Mouse (Mus musculus) cerebellum, adult 2 months (tissue): ENCODE measurements at regions not wholly inside any gene's neighbourhood (a gene's known extent, or its start where the extent isn't known, plus 50 kb on each side); places are given as distances from the start of the nearest gene placed in this dataset.

ENCODE experiments used
- DNase-seq, 2 experiments: peaks; one replicate each; pipeline ENCODE4 v3.0.0; 2021
- H3K27ac ChIP-seq: fragments of 200-500 bp; 2 replicates; pipeline ENCODE4 v1.5.1; 2012; ENCODE audit warnings: low read length, control low read depth, inconsistent platforms; ENCODE audit not compliant: insufficient read depth
- H3K27me3 ChIP-seq: fragments of 200-500 bp; 2 replicates; pipeline ENCODE4 v1.6.1; 2012; ENCODE audit warnings: inconsistent platforms, mild to moderate bottlenecking, low read length, moderate library complexity; ENCODE audit not compliant: control insufficient read depth, insufficient read depth
- H3K4me1 ChIP-seq: fragments of 200-500 bp; 2 replicates; pipeline ENCODE4 v1.6.1; 2011; ENCODE audit warnings: low read length; ENCODE audit not compliant: control insufficient read depth, insufficient read depth
- H3K4me3 ChIP-seq: fragments of 200-500 bp; replicated peaks from 2 replicates; pipeline ENCODE3; 2011; ENCODE audit warnings: mild to moderate bottlenecking, low read depth, low read length, control low read depth; ENCODE audit not compliant: insufficient read depth
- CTCF ChIP-seq: fragments of 200-500 bp; IDR thresholded peaks from 2 replicates; pipeline ENCODE4 v1.5.1; 2011; ENCODE audit warnings: low read depth, mild to moderate bottlenecking, control low read depth, low read length, moderate library complexity, borderline replicate concordance; ENCODE audit not compliant: insufficient read depth
- POLR2A ChIP-seq: fragments of 200-500 bp; IDR thresholded peaks from 2 replicates; pipeline ENCODE4 v1.6.1; 2011; ENCODE audit warnings: low read length, control low read depth, borderline replicate concordance; ENCODE audit not compliant: insufficient read depth
- WGBS: fragments of 180-500 bp; shearing (Covaris S2); methylation state at CpG from one replicate; pipeline ENCODE4 v1.1.7; 2018; 5-methylcytosine and 5-hydroxymethylcytosine counted together

DNA sequence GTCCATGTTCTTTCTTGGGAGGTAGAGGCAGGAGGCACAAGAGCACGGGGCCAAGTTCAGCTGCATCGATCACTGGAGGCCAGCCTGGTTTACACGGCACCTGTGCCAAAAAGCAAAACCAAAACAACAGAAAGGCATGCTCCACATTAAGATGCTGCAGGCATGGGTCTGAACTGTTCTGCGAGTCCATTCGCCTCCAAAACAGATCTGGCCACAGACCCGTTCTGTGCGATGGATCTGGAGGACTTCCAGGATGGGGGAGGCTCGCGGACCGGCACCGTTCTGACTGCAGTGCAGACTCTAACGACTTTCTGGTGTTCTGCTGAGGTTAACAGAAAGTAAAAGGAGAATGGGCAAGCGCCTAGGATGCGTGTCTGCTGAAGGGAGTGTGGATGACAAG, 52.3 kb downstream of the A230072I06Rik start:
- H3K4me1 ChIP-seq = peaks cover 16% of the 10 kb centered on the region
- TF ChIP-seq CTCF (no peak), POLR2A (no peak)
- DNase-seq = peak in 1 of 2 experiments; percentile 7
- H3K27me3 ChIP-seq = peaks cover 2% of the 10 kb centered on the region; the same call in 1 of the 2 replicates
- 10% methylated on average over 14 of the region's 14 CpGs for WGBS
- no peak overlapping the region for H3K27ac ChIP-seq
- no peak overlapping the region for H3K4me3 ChIP-seq

DNA sequence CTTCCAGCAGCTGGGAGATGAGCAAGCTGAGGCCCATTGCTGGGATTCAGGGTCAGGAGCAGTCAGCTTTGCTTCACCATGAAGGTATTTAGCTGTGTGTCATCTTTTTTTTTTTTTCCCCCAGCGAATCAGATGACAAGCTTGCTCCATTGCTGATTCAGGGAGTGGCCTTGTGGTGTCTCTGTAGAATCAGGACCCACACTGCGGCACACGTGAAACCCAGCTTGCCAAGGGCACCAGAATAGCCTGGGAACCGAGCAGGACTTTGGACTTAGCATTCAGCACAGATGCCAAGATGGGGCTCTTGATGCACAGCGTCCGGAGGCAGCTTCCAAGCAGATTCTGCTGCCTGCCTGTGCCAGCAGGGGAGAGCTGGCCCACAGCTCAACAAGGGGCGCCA, 53.0 kb downstream of the A230072I06Rik start:
- H3K27ac ChIP-seq = no peak overlapping the region
- peaks cover 16% of the 10 kb centered on the region for H3K4me1 ChIP-seq
- DNase-seq = peak in 1 of 2 experiments; percentile 14
- TF ChIP-seq CTCF (no peak), POLR2A (no peak)
- WGBS = 12% methylated on average over 7 of the region's 7 CpGs
- peaks cover 2% of the 10 kb centered on the region; the same call in 1 of the 2 replicates for H3K27me3 ChIP-seq
- H3K4me3 ChIP-seq = no peak overlapping the region

DNA sequence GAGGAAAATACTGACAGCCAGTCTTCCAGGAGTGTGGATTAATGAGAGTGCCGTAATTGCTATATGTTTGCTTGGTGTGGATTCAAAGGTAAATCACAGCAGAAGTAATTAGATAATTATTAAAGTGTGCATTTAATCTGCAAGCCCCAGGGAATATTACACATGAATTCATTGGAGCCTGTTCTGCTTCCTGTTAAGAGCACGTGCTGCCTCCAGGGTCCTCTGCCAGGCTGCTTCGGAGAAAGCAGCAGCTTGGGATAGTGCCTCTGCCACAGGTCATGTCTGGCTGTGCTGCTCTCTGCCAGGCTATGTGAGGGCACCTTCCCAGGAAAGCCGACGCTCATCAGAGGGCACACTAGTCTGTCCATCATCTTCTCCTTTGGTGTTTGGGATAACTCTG, 55.5 kb downstream of the A230072I06Rik start:
- WGBS = 21% methylated on average over 5 of the region's 5 CpGs
- Histone ChIP-seq H3K27me3 (no peaks in the 10 kb centered on the region), H3K4me1 (peaks cover 16% of the 10 kb centered on the region), H3K27ac (no peak overlapping the region), H3K4me3 (no peak overlapping the region)
- TF ChIP-seq POLR2A (no peak), CTCF (no peak)
- DNase-seq = no peak

DNA sequence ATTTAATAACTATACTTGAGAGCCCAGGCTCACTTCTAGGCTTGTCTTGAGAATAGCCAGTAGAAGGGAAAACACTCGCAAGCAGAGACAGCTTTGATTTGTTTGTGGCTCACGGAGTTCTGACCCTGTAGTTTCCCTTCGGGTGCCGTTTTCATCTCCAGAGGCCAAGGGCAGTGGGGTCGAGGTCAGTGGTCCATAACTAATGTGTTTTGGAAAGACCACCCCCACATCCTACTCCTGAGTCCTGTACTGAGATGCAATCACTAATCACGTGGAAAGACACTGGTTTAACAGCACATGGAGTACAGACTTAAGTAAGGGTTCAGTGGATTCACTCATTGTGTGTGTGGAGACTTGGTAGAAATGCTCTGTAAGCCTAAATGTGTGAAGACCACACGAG, 56.0 kb downstream of the A230072I06Rik start:
- 44% methylated on average over 7 of the region's 7 CpGs for WGBS
- no peak for TF ChIP-seq POLR2A
- TF ChIP-seq CTCF = no peak
- Histone ChIP-seq H3K27me3 (no peaks in the 10 kb centered on the region), H3K27ac (no peak overlapping the region), H3K4me3 (no peak overlapping the region), H3K4me1 (peaks cover 16% of the 10 kb centered on the region)
- no peak for DNase-seq

DNA sequence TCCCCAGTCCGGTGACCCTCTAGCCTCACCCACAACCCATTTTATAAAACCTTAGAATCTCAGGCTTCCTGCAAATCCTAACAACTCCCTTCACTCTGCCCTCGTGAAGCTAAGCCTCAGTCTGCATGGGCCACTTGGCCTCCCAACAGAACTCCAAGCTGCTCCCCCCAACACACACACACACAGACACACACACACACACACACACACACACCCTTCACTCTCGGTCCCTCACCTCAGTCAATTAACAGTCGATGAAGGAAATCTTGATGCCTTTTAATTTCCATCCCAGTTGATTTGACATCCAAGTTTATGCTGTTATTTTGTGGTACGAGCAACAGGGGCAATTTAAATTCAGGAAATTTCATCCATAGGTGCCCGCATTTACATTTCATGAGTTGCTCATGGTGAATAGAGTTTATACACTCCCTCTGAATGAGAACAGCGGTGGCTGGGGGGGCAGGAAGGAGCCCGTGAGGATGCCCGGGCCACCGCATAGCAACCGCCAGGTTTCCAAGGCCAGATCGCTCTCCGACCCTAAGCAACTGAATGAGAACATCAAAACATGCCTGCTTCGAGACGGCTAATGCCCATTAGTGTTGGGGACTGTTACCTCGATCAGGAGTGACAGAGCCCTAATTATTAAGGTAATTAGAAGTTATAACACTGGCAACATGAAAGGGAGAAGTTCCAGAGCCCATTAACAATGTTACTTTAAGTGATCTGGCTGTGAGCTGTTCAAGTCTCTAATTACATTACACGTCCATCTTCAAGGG, 55.8 kb upstream of the Sox1 start:
- DNase-seq = no peak
- Histone ChIP-seq H3K4me3 (no peak overlapping the region), H3K27me3 (no peaks in the 10 kb centered on the region), H3K4me1 (no peaks in the 10 kb centered on the region), H3K27ac (no peak overlapping the region)
- WGBS = 45% methylated on average over 17 of the region's 17 CpGs
- TF ChIP-seq POLR2A = no peak
- TF ChIP-seq CTCF = no peak

DNA sequence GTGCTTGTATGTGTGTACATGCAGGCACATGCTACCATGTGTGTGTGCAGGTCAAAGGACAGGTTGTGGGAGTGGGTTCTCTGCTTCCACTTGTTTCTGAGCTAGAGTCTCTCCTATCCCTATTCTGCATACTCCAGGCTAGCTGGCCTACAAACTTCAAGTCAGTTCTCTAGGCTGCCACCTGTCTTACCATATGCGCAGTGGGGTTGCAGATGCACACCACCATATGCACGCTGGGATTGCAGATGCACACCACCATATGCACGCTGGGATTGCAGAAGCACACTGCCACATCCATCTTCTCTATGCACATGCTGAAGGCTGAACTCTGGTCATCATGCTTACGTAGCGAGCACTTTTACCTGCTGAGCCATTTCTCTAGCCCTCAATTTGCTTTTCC, 54.1 kb upstream of the Sox1 start:
- Histone ChIP-seq H3K4me1 (no peaks in the 10 kb centered on the region), H3K4me3 (no peak overlapping the region), H3K27ac (no peak overlapping the region), H3K27me3 (no peaks in the 10 kb centered on the region)
- WGBS = 83% methylated on average over 5 of the region's 5 CpGs
- no peak for DNase-seq
- TF ChIP-seq CTCF (no peak), POLR2A (no peak)
